Mouse (Mus musculus): ENCODE results near the gene Map2k5. TPM values are rescaled to one million over a fixed set of nuclear protein-coding genes. Genes with fewer than 3 reads are reported as not detected.

The Map2k5 gene
- polyA plus RNA-seq, 1 experiment from 2014 or later, result 40.9 TPM

- 45% methylated on average over 19 of the region's 19 CpGs for WGBS
- no peaks in the 10 kb centered on the region for H3K9me3 ChIP-seq
- 0 out of 2 replicates have a peak, but pooled peaks cover 3% of the 10 kb centered on the region for H3K36me3 ChIP-seq
- H3K9ac ChIP-seq (replicated peaks), result no peak overlapping the region; the same call in 1 of the 2 replicates
- H3K4me3 ChIP-seq (replicated peaks), result no peak overlapping the region
- peak overlapping the region; percentile 71 for H3K27ac ChIP-seq
- ATAC-seq, result peak; percentile 79
- peak overlapping the region; percentile 28 for H3K4me2 ChIP-seq (replicated peaks)
- H3K4me1 ChIP-seq (replicated peaks), result peaks cover 17% of the 10 kb centered on the region
- H3K27me3 ChIP-seq, result peaks cover 5% of the 10 kb centered on the region; the same call in 1 of the 2 replicates
These were observed 126.7 kb downstream of the Map2k5 start for GRCm38 (mm10) chr9:63250841-63251626.

- no peak for ATAC-seq
- Histone ChIP-seq H3K27ac (no peak overlapping the region), H3K4me3 (replicated peaks) (no peak overlapping the region), H3K9me3 (no peaks in the 10 kb centered on the region), H3K4me1 (replicated peaks) (peaks cover 17% of the 10 kb centered on the region), H3K36me3 (peaks cover 13% of the 10 kb centered on the region; the same call in 1 of the 2 replicates), H3K9ac (replicated peaks) (no peak overlapping the region), H3K27me3 (peaks cover 5% of the 10 kb centered on the region; the same call in 1 of the 2 replicates), H3K4me2 (replicated peaks) (no peak overlapping the region)
These were observed 129.5 kb downstream of the Map2k5 start for GRCm38 (mm10) chr9:63248095-63248787.

GRCm38 (mm10) chr9:63246568-63247169 is 131.0 kb downstream of the Map2k5 start:
- 80% methylated on average over 5 of the region's 5 CpGs for WGBS
- ATAC-seq, result no peak
- H3K27ac ChIP-seq, result no peak overlapping the region
- H3K9me3 ChIP-seq, result no peaks in the 10 kb centered on the region
- H3K4me2 ChIP-seq (replicated peaks), result no peak overlapping the region
- peaks cover 24% of the 10 kb centered on the region for H3K4me1 ChIP-seq (replicated peaks)
- H3K4me3 ChIP-seq (replicated peaks), result no peak overlapping the region
- H3K36me3 ChIP-seq, result peaks cover 13% of the 10 kb centered on the region; the same call in 1 of the 2 replicates
- H3K9ac ChIP-seq (replicated peaks), result no peak overlapping the region
- no peaks in the 10 kb centered on the region for H3K27me3 ChIP-seq

- H3K27me3 ChIP-seq, result no peaks in the 10 kb centered on the region
- H3K4me2 ChIP-seq (replicated peaks), result no peak overlapping the region
- WGBS, result 56% methylated on average over 6 of the region's 6 CpGs
- H3K27ac ChIP-seq, result 0 out of 2 replicates have a peak overlapping the region, but pooled peaks have one; percentile 7
- H3K9me3 ChIP-seq, result no peaks in the 10 kb centered on the region
- no peak overlapping the region for H3K9ac ChIP-seq (replicated peaks)
- peaks cover 20% of the 10 kb centered on the region for H3K4me1 ChIP-seq (replicated peaks)
- ATAC-seq, result no peak
- no peak overlapping the region for H3K4me3 ChIP-seq (replicated peaks)
- peaks cover 13% of the 10 kb centered on the region; the same call in 1 of the 2 replicates for H3K36me3 ChIP-seq
These were observed 135.7 kb downstream of the Map2k5 start for GRCm38 (mm10) chr9:63241961-63242360.

GRCm38 (mm10) chr9:63241241-63241640 is 136.5 kb downstream of the Map2k5 start:
- Histone ChIP-seq H3K9ac (replicated peaks) (no peak overlapping the region), H3K4me1 (replicated peaks) (peaks cover 20% of the 10 kb centered on the region), H3K4me3 (replicated peaks) (no peak overlapping the region), H3K9me3 (no peaks in the 10 kb centered on the region), H3K27ac (no peak overlapping the region), H3K4me2 (replicated peaks) (no peak overlapping the region), H3K36me3 (peaks cover 13% of the 10 kb centered on the region; the same call in 1 of the 2 replicates), H3K27me3 (no peaks in the 10 kb centered on the region)
- WGBS, result 44% methylated on average over 8 of the region's 8 CpGs
- no peak for ATAC-seq

GRCm38 (mm10) chr9:63234356-63234755 is 143.3 kb downstream of the Map2k5 start:
- ATAC-seq, result 0 out of 2 replicates have a peak, but pooled peaks have one; percentile 27
- Histone ChIP-seq H3K27ac (no peak overlapping the region), H3K27me3 (no peaks in the 10 kb centered on the region), H3K4me3 (replicated peaks) (no peak overlapping the region), H3K4me2 (replicated peaks) (no peak overlapping the region), H3K9ac (replicated peaks) (no peak overlapping the region), H3K4me1 (replicated peaks) (peaks cover 24% of the 10 kb centered on the region), H3K36me3 (no peaks in the 10 kb centered on the region), H3K9me3 (no peaks in the 10 kb centered on the region)
- WGBS, result 21% methylated on average over 5 of the region's 5 CpGs

- Histone ChIP-seq H3K4me2 (replicated peaks) (no peak overlapping the region), H3K27me3 (no peaks in the 10 kb centered on the region), H3K4me1 (replicated peaks) (peaks cover 18% of the 10 kb centered on the region), H3K4me3 (replicated peaks) (no peak overlapping the region), H3K27ac (no peak overlapping the region), H3K36me3 (no peaks in the 10 kb centered on the region), H3K9ac (replicated peaks) (no peak overlapping the region), H3K9me3 (no peaks in the 10 kb centered on the region)
- ATAC-seq, result no peak
- 65% methylated on average over 15 of the region's 15 CpGs for WGBS
These were observed 147.4 kb downstream of the Map2k5 start for GRCm38 (mm10) chr9:63230289-63230688.

- H3K4me2 ChIP-seq (replicated peaks), result no peak overlapping the region
- no peaks in the 10 kb centered on the region for H3K9me3 ChIP-seq
- peaks cover 7% of the 10 kb centered on the region for H3K4me1 ChIP-seq (replicated peaks)
- no peak overlapping the region for H3K27ac ChIP-seq
- ATAC-seq, result no peak
- no peaks in the 10 kb centered on the region for H3K27me3 ChIP-seq
- no peak overlapping the region for H3K4me3 ChIP-seq (replicated peaks)
- no peak overlapping the region for H3K9ac ChIP-seq (replicated peaks)
- WGBS, result 86% methylated on average over 4 of the region's 4 CpGs
- H3K36me3 ChIP-seq, result no peaks in the 10 kb centered on the region
These were observed 148.6 kb downstream of the Map2k5 start for GRCm38 (mm10) chr9:63229124-63229523.

- Histone ChIP-seq H3K4me2 (replicated peaks) (no peak overlapping the region), H3K4me1 (replicated peaks) (peaks cover 20% of the 10 kb centered on the region), H3K36me3 (no peaks in the 10 kb centered on the region), H3K27ac (no peak overlapping the region), H3K9me3 (no peaks in the 10 kb centered on the region), H3K27me3 (no peaks in the 10 kb centered on the region), H3K9ac (replicated peaks) (no peak overlapping the region), H3K4me3 (replicated peaks) (no peak overlapping the region)
- 74% methylated on average over 6 of the region's 6 CpGs for whole genome bisulfite sequencing
- ATAC-seq, result no peak
These were observed 155.5 kb downstream of the Map2k5 start for GRCm38 (mm10) chr9:63222161-63222560.

- no peak overlapping the region for H3K4me3 ChIP-seq (replicated peaks)
These were observed 157.9 kb downstream of the Map2k5 start for GRCm38 (mm10) chr9:63219851-63220250.

GRCm38 (mm10) chr9:63215031-63215430 is 162.7 kb downstream of the Map2k5 start:
- Histone ChIP-seq H3K4me3 (replicated peaks) (no peak overlapping the region), H3K9me3 (no peaks in the 10 kb centered on the region), H3K4me2 (replicated peaks) (no peak overlapping the region), H3K9ac (replicated peaks) (no peak overlapping the region), H3K4me1 (replicated peaks) (peaks cover 24% of the 10 kb centered on the region), H3K27me3 (no peaks in the 10 kb centered on the region), H3K36me3 (no peaks in the 10 kb centered on the region; the same call in 1 of the 2 replicates), H3K27ac (no peak overlapping the region)
- 80% methylated on average over 2 of the region's 2 CpGs for WGBS
- ATAC-seq, result no peak

More at GRCm38 (mm10) chr9:63219851-63220250, 157.9 kb downstream of the Map2k5 start:
- H3K36me3 ChIP-seq, result no peaks in the 10 kb centered on the region
- H3K27ac ChIP-seq, result no peak overlapping the region
- no peak overlapping the region for H3K9ac ChIP-seq (replicated peaks)
- WGBS, result 80% methylated on average over 7 of the region's 7 CpGs
- peaks cover 31% of the 10 kb centered on the region for H3K4me1 ChIP-seq (replicated peaks)
- no peak for ATAC-seq
- no peaks in the 10 kb centered on the region for H3K27me3 ChIP-seq
- no peaks in the 10 kb centered on the region for H3K9me3 ChIP-seq
- no peak overlapping the region for H3K4me2 ChIP-seq (replicated peaks)

Measured in midbrain, embryonic 13.5 days (tissue).